Mouse (Mus musculus): ENCODE measurements at regions not wholly inside any gene's neighbourhood (a gene's known extent, or its start where the extent isn't known, plus 50 kb on each side); places are given as distances from the start of the nearest gene placed in this dataset.

DNA sequence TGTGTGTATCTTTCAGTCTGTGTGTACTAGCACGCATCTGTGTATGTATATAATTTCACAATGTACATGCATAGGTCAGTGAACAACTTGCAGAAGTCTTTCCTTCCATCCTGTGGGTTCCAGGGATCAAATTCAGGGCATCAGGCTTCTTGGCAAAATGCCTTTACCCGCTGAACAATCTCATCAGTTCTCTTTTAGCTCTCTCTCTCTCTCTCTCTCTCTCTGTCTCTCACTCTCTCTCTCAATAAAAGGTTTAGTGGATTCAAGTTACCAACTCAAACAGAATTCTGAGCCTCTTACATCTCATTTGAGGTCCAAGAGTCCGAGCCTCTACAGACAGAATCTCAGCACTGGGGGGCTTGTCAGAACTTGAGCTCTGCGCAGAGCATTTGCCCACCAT lies 232.5 kb downstream of the Zfp36l1 start:
- no peak for DNase-seq (ENCODE audit: low read depth)

DNA sequence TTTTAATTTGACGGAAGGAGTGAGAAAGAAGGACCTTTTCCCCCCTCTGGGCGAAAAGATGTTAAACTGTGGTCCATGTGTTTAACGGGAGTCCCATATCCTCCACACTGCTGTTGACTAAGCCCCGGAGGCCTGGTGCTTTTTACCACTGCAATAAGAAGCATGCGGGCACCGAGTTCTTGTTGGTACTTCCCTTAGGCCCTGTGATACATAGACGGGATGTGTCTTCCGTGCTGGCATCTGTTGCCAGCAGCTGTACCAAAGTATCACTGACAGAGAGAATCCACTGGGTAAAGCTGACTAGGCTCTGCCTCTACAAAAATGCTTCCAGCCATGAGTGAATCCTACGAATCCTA lies 232.9 kb downstream of the Zfp36l1 start:
- no peak for DNase-seq (ENCODE audit: low read depth)

DNA sequence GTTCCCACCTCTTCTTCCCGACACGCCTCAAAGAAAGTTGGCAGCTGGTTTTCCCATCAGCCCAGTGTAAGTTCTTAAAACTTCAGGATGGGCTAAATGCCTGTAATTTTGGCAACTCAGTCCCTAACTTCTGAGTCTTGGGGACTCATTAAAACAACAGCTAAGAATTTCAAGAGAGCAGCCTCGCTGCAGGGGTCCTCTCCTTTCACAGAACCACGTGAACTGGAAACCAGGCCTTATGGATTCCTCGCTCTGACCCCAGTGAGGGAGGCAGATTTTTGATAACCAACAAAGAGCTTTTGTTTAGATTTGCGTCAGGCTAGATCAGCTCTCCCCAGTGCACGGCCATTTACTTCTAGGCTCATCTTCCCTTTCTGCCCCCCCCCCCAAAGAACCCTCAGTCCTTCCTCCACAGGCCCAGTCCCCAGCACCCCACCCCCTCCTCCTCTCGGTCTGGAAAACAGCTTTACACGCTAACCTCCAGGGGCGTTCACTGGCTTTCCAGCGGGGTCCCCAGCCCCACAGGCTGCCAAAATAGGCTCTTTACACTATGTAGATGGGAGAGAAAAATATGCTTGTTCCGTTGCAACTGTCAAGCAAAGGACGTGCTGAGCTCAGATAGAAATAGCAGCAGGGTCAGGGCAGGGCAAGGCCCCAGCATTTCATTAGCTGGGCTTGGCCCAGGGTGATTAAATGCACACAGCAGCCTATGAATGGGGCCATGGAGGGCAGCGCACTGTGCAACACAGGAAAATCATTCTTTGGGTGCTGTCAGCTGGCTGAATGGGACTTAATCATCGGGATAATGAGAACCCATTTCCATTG lies 233.5 kb downstream of the Zfp36l1 start:
- DNase-seq (ENCODE audit: low read depth), result no peak

DNA sequence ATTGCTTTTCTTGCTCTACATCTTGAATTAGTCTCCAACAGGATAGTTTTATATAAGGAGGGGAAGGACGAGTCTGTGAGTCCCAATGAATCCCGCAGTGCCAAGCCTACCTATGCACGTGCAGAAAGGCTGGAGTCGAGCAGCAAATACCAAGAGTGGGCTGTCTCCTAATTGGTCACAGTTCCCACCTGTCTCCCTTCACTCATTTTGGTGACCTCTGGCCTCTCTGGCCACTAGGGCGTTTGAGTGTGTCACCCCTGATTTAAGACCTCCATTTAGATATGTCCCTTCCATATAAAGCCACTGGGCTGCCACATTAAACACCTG lies 234.1 kb downstream of the Zfp36l1 start:
- no peak for DNase-seq (ENCODE audit: low read depth)

DNA sequence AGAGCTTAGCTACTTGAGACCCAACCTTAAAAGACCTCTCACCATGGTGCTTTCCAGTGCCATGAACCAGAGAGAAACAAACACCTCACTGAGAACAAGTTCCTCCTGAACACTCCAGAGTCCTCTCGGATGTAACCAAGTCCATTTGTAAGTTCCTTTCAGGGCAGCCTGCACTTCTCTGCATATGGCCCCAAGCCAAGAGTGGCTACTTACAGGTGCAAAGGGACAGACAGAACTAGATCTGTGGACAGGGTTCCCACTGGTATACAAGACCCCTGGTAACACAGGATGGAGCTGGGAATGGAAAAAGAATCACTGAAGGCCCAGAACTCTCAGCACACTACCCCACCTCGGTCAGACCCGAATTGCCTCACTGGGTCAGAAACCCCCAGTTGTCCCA lies 234.7 kb downstream of the Zfp36l1 start:
- no peak for DNase-seq (ENCODE audit: low read depth)

DNA sequence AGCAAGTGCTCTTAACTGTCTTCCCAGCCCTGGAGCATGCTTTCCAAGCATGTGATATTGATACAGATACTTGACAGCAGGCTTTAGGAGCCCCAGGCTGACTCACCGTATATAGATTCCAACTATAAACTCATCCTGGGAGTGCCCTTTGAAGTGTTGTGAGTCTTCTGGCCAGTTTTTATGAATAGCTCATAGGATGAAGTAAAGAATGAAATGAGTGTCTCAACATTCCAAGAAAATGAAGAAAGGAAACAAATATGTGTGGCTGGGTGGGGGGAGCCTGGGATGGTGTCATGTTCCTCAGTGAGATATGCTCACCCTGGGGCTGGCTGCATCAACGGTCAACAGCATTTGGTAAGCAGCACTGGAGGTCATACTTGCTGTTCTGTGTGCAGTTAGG lies 238.5 kb downstream of the Zfp36l1 start:
- DNase-seq (ENCODE audit: low read depth), result no peak

DNA sequence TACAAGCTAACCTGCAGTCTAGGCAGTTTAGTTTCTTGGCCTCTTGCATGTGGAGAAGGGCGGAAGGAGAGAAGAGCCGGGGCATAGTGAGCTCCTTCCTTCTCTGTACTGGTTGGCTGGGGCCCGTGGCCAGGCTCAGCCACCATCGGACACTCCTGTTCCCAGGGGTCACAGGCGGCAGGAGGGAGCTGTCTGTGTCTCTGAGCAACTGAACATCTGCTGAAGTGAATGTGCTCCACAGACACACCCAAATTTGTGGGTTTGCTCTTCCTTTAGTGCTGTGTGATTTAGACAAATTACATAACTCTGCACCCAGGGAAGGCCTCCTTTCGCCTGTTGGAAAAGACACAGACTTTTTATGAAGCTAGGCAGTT lies 247.6 kb downstream of the Zfp36l1 start:
- DNase-seq (ENCODE audit: low read depth), result no peak

DNA sequence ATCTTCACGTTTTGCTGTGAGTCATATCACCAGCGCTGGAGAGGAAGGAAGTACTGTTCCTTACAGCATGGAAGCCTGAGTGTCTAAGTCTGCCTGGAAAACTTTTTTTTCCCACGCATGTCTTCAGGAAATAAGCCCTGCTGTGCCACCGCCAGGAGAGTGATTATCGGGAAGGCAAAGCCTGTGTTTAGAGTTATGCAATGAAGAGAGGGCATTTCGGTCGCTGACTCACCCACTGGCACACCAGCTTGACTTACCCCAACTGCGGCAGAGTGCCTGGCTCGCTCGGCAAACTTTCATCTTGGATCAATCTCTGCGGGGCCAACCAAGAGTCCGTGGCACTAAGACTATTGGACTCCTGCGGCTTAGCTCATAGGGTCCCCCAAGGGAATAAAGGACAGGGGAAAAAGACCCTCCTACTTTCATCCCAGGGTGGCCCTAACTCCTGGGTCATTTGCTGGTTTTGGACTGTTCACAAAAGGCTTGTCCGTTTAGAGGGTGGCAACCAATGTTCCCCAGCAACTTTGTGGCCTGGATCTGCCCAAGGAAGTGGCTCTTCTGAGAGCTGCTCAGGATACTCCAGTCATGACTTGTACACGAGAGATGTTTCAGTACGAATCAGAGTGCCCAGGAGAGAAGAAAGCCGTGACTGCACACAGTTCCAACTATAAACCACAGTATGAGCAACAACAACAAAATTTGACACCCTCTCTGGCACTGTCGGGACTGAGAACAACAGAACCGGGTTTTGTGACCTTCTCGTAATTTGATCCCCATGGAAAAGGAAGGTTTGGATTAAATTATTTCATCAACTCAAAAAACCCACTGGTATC lies 248.3 kb downstream of the Zfp36l1 start:
- no peak for DNase-seq (ENCODE audit: low read depth)
